Mouse (Mus musculus) brain, embryonic 18.5 days (tissue): ENCODE data around the gene Spata18.

Experiments
- DNase-seq: peaks from one replicate; pipeline ENCODE4 v3.0.0-alpha.2; 2012; ENCODE audit warnings: low read depth, low spot score

Spata18 gene

DNA sequence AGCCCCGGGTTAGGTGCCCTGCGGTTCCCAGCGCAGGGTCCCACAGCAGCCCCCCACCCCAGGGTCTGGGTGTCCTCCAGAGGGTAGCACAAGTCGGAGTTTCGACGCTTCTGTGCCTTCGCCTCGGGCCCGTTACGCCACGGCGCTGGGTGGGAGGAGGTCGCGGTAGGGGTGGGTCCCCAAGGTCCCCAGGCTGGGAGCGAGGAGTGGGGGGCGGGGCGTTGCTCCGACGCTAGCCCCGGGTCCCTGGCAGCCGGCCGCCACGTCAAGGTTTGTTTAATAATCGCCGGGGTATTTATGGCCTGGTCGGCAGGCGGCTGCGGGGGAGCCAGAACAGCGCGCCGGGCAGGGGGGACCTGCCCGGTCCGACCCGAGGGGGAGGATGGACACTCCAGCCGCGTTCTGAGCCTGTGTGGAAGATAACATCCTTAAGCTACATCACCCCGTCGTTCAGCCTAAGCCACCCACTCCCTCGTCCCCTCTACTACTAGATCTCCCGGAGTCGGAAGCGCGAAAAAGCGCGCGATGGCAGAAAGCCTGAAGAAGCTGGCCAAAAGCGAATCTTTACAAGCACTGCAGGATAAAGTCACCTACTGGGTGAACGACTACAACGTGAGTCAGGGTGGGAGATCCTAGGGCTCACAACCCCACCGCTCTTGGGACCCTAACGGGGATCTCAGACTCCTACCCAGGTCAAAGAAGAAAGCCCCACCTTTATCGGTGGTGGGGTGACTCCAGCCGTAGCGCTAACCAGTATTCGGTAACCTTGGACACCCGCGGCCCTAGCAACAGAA, at the start of gene Spata18:
Gene Spata18 (plus strand): TSS at position 319 of the 794 bp plus-strand sequence.
- no peak for DNase-seq

DNA sequence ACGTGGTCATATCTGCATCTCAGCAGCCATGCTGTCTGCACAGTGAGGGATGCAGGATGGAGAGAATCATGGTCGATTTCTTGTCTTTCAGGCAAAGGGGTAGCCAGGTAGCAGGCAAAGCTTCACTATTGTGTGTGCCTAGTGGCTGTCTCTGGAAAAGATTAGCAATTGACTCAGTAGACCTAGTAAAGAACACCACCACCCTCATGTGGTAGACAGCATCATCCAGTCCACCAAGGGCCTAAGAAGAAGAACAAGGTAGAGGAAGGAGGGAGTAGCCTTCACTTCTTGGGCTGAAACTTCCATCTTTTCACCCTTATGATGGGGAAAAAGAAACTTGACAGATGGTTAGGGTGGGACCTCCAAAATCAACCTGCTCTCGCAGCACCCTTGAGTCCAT, 48.3 kb upstream of the Spata18 start:
- no peak for DNase-seq

GRCm38 (mm10) chr5:73604542-73604941, 46.6 kb upstream of the Spata18 start:
- DNase-seq: no peak

DNA sequence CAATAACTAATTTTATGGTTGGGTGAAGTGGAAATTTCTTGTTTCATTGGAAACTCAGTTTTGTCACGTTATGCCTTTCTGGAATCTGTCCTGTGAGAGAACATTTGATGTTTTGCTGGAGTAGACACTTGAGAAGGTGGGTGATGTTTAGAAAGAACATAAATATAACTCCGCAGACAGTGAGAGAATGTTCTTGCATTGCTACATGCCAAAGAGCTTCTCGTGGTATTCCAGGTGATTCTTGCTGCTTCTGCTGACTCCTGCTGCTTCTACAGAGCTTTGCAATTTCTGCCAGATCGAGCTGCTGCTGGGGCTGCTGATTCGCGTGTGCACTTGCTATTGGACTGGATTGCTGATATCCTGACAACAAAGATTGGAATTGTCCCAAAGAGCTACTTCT, 46.2 kb upstream of the Spata18 start:
- DNase-seq: no peak

- no peak for DNase-seq
Observed at GRCm38 (mm10) chr5:73611071-73611470, 40.1 kb upstream of the Spata18 start.

DNA sequence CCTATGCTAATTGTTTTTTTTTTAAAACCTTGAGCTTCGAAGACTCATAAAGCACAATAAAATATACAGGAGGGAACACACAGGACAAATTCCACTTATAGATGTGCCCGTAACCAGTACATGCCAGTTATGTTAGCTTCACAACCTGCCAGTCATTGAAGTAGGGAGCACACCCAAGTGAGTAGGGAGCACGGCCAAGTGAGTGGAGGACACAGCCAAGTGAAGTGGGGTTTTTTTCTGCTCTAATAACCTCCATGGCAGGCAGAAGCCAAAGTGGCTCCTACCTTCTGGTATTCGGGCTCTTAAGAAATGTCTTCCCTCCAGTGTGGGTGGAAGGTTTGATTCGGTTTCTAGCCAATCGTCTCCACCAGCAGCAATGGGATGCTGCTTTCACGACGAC, 37.9 kb upstream of the Spata18 start:
- DNase-seq: no peak

GRCm38 (mm10) chr5:73615211-73615610, 36.0 kb upstream of the Spata18 start:
- DNase-seq: no peak

DNA sequence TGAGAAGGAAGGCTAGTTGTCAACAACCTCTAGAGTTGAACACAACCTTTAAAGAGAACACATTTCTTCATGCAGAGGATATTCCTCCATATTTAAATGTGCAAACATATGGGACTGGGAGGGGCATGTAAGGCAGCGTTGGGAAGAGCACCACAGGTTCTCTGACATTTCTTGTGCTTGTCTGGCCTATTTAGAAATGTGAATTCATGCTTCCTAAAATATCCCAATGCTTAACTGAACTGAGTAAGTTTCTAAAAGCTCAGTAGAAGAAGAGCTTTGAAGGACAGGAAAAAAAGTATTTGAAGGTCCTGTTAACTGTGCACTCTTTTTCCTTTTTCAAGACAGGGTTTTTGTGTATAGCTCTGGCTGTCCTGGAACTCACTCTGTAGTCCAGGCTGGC, 32.2 kb upstream of the Spata18 start:
- DNase-seq: no peak

DNA sequence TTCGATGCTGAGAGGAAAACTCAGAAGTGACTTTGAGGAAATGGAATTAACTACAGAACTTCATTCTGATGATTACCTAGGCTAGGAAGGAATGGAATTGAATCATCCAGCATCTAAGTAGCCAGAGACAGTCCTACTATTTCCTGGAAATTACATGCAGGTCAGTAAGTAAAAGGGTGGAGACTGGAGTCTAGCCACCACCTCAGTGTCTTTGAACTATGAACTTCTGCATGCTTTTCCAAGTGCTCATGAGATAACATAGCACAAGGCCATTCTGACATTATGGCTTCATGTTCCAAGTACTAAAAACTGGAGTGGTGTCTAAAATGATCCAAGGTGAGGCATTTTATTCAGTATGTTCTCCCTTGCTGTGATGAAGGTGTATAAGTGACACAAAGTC, 25.7 kb upstream of the Spata18 start:
- DNase-seq: no peak

- DNase-seq: no peak
Observed at GRCm38 (mm10) chr5:73626842-73627241, 24.3 kb upstream of the Spata18 start.

GRCm38 (mm10) chr5:73627559-73627958, 23.6 kb upstream of the Spata18 start:
- no peak for DNase-seq

GRCm38 (mm10) chr5:73627991-73628390, 23.2 kb upstream of the Spata18 start:
- no peak for DNase-seq

- no peak for DNase-seq
Observed at GRCm38 (mm10) chr5:73630141-73630540, 21.0 kb upstream of the Spata18 start.

DNA sequence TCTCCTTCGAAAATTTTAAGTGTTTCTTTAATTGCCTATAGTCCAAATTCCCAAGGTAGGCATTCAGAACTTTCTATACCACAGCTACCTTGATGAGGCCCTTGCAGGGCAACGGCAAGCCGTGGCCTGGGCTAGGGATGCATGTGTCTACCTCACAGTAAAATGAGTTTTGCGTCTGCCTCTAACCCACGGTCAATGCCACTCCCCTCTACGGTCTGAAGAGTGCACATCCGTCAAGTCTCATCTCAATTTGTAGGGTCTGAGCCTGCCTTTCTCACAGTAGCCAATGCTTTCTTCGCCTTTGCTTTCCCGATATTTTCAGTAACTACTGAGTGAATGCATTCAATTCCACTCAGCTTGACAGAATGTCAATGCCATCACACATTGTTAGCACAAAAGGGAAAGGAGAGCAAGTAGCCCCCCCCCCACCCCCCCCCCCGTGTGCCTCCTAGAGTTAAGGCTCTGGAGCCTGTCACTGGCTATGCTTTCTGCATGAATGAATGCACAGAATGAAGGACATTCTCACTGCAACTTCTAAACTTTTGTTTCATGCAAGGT, 20.1 kb upstream of the Spata18 start:
- no peak for DNase-seq

- DNase-seq: no peak
Observed at GRCm38 (mm10) chr5:73632291-73632690, 18.9 kb upstream of the Spata18 start, which contains the start of gene Lrrc66. Lrrc66 (minus strand) TSS chr5:73632526.

DNA sequence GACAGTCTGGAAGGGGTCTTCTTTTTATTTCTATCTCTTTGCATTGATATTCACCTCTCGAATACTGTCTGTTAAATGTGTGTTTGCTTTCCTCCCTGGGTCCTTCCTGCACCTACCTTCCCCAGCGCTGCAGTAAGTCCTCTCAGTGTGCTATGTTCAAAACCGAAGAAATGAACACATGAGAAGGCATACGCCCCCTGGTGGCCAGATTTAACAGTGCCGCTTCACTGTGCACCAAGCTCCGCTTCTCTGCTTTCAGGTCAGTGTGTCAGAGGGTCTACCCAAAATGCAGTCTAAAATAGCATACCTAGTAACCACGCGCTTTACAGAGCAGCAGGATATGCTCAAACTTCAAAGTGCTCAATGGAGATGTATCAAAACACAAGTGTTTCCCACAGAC, 18.0 kb upstream of the Spata18 start:
- DNase-seq: no peak

GRCm38 (mm10) chr5:73637337-73638107, 13.7 kb upstream of the Spata18 start:
- DNase-seq: peak; percentile 67

DNA sequence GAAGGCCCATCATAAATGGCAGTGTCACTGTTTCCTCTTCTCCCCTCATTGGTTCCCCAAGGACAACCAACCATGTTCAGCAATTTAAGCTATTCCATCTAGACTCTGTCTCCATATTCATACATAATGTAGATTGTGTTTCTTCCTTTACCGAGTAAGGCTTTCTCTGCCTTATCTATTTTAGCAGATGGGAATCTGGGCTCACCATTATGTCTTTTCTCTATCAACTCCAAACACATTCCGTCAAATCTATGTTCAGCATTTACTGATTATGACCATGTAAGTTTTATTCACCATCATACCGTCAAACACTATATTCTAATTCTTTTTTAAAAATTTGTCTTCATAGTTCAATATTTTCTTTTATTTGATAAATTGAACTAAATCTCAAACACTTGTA, 10.1 kb upstream of the Spata18 start:
- DNase-seq: no peak

DNA sequence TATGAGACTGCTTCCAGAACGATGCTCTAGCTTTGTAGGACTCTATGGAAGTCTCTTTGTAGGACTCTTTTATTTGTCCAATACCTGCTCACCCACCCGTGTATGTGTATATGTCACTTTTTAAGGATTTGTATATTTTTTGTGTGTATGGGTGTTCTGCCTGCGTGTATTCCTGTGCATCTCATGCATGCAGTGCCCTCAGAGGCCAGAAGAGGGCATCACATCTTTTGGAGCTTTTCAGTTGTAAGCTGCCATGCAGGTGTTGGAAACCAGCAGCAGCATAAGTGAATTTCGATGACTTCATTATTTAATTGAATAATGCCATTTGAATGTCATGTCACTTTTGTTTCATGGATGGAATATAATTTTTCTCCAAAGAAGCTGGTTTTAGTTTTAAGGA, 9.1 kb upstream of the Spata18 start:
- DNase-seq: no peak

GRCm38 (mm10) chr5:73647261-73647900, 3.8 kb upstream of the Spata18 start, which contains the start of gene Sgcb:
Sgcb (minus strand) TSS chr5:73647790.
- no peak for DNase-seq

- DNase-seq: no peak
Observed at GRCm38 (mm10) chr5:73650365-73650964, 714 bp upstream of the Spata18 start.

DNA sequence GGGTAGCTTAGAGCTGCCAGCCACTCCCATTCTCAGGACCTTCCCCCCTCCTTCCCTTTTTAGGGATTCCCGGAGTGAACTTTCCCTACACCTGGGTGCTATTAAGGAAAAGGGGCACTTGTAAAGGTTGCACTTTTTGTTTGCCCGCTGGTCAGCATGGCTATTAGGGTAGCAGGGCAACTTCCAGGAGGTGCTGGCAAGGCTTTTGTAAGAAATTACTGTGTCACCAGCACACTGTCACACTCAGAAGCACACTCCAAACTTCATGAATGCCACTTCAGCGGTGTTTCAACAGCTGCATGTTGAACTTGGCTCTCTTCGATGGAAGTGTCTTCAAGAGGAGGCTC, 649 bp downstream of the Spata18 start:
- DNase-seq: no peak
